Mouse (Mus musculus) kidney, adult 2 months (tissue): ENCODE measurements around the gene Pms2.

ENCODE experiments used
- CTCF ChIP-seq: fragments of 200-500 bp; conservative IDR thresholded peaks from 2 replicates; pipeline ENCODE4 v1.5.1; 2011; ENCODE audit warnings: low read depth, mild to moderate bottlenecking, control low read depth, low read length, moderate library complexity, mixed read lengths; ENCODE audit not compliant: insufficient read depth, insufficient read length
- POLR2A ChIP-seq: fragments of 200-500 bp; IDR thresholded peaks from one replicate; pipeline ENCODE4 v1.6.1; 2011; ENCODE audit warnings: low read depth, low read length, control low read depth

DNA sequence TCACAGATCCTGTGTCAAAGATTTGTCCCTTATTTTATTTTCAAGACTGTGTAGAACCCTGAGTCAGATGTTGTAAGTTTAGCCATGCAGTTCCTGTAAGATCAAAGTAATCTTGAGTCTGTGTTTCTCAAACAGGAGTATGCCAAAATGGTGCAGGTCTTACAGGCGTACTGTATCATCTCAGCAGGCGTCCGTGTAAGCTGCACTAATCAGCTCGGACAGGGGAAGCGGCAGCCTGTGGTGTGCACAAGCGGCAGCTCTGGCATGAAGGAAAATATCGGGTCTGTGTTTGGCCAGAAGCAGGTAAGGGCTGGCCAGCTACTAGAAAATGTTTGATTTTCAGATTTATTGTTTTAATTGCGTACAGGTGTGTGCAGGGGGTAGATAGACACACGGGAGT is 6.5 kb downstream of the Pms2 start:
- TF ChIP-seq CTCF (no peak), POLR2A (no peak)
